Mouse (Mus musculus) megakaryocyte, adult 5-6 weeks (primary cell): ENCODE data around the gene Tada3. TPM values are rescaled to one million over a fixed set of nuclear protein-coding genes. Genes with fewer than 3 reads are reported as not detected.

Experiments used
- ATAC-seq: 2 replicates; pipeline ENCODE4 v1.8.0; 2016; ENCODE audit warnings: mild to moderate bottlenecking, inconsistent platforms; ENCODE audit not compliant: poor library complexity, severe bottlenecking
- total RNA-seq, 2 experiments: library from RNA; stranded (forward) in 1 of 2; stranded (reverse) in 1 of 2; fragments of 153-499, 151-499 nt in 1 of 2; fragments of 221-1000, 200-1000 nt in 1 of 2; gene quantifications; 2 replicates each; pipeline versions ENCODE4 v1.2.3 to v1.2.4; 2015 to 2017

Gene Tada3
- total RNA-seq (2015) (20.1 and 23.6 TPM in 2 replicates), total RNA-seq (2017) (14.1 and 15.9 TPM in 2 replicates)

- ATAC-seq = peak; percentile 77
These were observed at the start of gene Tada3, which contains the start of gene Arpc4 for GRCm38 (mm10) chr6:113377496-113378385. Tada3 (minus strand) TSS chr6:113377883. Arpc4 (plus strand) TSS chr6:113378115.

GRCm38 (mm10) chr6:113427397-113427796 is 49.7 kb upstream of the Tada3 start:
- ATAC-seq = peak; percentile 84

GRCm38 (mm10) chr6:113426696-113427095 is 49.0 kb upstream of the Tada3 start:
- ATAC-seq = no peak

- no peak for ATAC-seq
These were observed 46.5 kb upstream of the Tada3 start for GRCm38 (mm10) chr6:113424187-113424586.

GRCm38 (mm10) chr6:113423000-113423399 is 45.3 kb upstream of the Tada3 start:
- ATAC-seq = no peak

GRCm38 (mm10) chr6:113419199-113419587 is 41.5 kb upstream of the Tada3 start, which contains the start of gene Rpusd3:
Rpusd3 (minus strand) TSS chr6:113419340.
- ATAC-seq = peak; percentile 96

- peak; percentile 51 for ATAC-seq
These were observed 40.9 kb upstream of the Tada3 start for GRCm38 (mm10) chr6:113418441-113419198.

GRCm38 (mm10) chr6:113416416-113416815 is 38.7 kb upstream of the Tada3 start:
- no peak for ATAC-seq

GRCm38 (mm10) chr6:113410001-113410400 is 32.3 kb upstream of the Tada3 start:
- ATAC-seq = no peak

- no peak for ATAC-seq
These were observed 29.0 kb upstream of the Tada3 start for GRCm38 (mm10) chr6:113406683-113407082.

GRCm38 (mm10) chr6:113405483-113405882 is 27.8 kb upstream of the Tada3 start:
- no peak for ATAC-seq

GRCm38 (mm10) chr6:113404649-113405448 is 27.2 kb upstream of the Tada3 start:
- no peak for ATAC-seq

GRCm38 (mm10) chr6:113402094-113402493 is 24.4 kb upstream of the Tada3 start:
- no peak for ATAC-seq

- ATAC-seq = no peak
These were observed 18.8 kb upstream of the Tada3 start for GRCm38 (mm10) chr6:113396270-113397030.

GRCm38 (mm10) chr6:113395501-113395900 is 17.8 kb upstream of the Tada3 start:
- ATAC-seq = no peak

GRCm38 (mm10) chr6:113394811-113395210 is 17.1 kb upstream of the Tada3 start:
- ATAC-seq = no peak

- ATAC-seq = no peak
These were observed 16.3 kb upstream of the Tada3 start for GRCm38 (mm10) chr6:113393951-113394350.

GRCm38 (mm10) chr6:113392387-113393071 is 14.8 kb upstream of the Tada3 start:
- ATAC-seq = peak; percentile 41

- ATAC-seq = 0 out of 2 replicates have a peak, but pooled peaks have one; percentile 1
These were observed 14.3 kb upstream of the Tada3 start for GRCm38 (mm10) chr6:113392015-113392386.
